In the genomic region with DNA sequence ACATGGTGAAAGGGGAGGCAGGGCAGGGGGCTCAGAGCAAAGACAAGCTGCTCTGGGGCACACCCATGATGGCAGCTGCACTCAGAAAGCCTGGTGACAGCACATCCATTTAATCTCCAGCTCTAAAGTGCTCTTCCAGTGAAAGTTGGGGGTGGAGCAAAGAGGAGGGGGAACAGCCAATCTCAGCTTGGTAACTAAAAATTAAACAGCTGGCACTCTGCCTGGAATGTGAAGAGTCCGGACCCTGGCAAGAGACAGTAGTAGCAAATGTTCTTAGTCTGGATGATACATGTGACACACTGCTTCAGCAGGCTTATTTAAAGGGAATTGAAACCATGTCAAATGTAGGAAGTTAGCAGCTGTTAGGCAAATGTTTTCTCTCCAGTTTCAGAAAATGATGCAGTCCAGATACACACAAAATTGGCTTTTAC, we compare ENCODE assay signal across 8 mouse cellular contexts. TPM values are rescaled to one million over a fixed set of nuclear protein-coding genes. Genes with fewer than 3 reads are reported as not detected.
DNase-seq lines count a peak whose midpoint lies in the region; ATAC-seq lines count a peak whose summit lies in the region.

No protein-coding gene starts in this region.

- H3K4me3 ChIP-seq in forebrain, embryonic 13.5 days = no peak overlapping the region
- no peak overlapping the region for H3K4me3 ChIP-seq in forebrain, embryonic 11.5 days (ENCODE audit: low read depth, low read length)
- H3K4me3 ChIP-seq in limb, embryonic 13.5 days = no peak overlapping the region
- H3K4me3 ChIP-seq in neural tube, embryonic 12.5 days = no peak overlapping the region

- H3K9me3 ChIP-seq in forebrain, embryonic 13.5 days (replicated peaks) = no peaks in the 10 kb centered on the region
- no peaks in the 10 kb centered on the region for H3K9me3 ChIP-seq in forebrain, embryonic 11.5 days (ENCODE audit: control insufficient read depth, low read length)
- no peaks in the 10 kb centered on the region for H3K9me3 ChIP-seq in limb, embryonic 13.5 days
- no peaks in the 10 kb centered on the region for H3K9me3 ChIP-seq in neural tube, embryonic 12.5 days

- H3K27ac ChIP-seq in forebrain, embryonic 13.5 days = peak overlapping the region; percentile 63
- no peak overlapping the region for H3K27ac ChIP-seq in forebrain, embryonic 11.5 days (ENCODE audit: low read depth, low read length)
- 0 out of 2 replicates have a peak overlapping the region, but pooled peaks have one; percentile 15 for H3K27ac ChIP-seq in limb, embryonic 13.5 days
- H3K27ac ChIP-seq in neural tube, embryonic 12.5 days = no peak overlapping the region

- H3K9ac ChIP-seq in forebrain, embryonic 13.5 days = no peak overlapping the region
- no peak overlapping the region for H3K9ac ChIP-seq in forebrain, embryonic 11.5 days (ENCODE audit: low read length)
- no peak overlapping the region for H3K9ac ChIP-seq in limb, embryonic 13.5 days
- H3K9ac ChIP-seq in neural tube, embryonic 12.5 days = no peak overlapping the region

- peaks cover 16% of the 10 kb centered on the region for H3K4me1 ChIP-seq in forebrain, embryonic 13.5 days
- no peaks in the 10 kb centered on the region for H3K4me1 ChIP-seq in forebrain, embryonic 11.5 days (replicated peaks; ENCODE audit: control insufficient read depth, insufficient read depth, low read length)
- H3K4me1 ChIP-seq in limb, embryonic 13.5 days = peaks cover 11% of the 10 kb centered on the region; the same call in 1 of the 2 replicates
- no peaks in the 10 kb centered on the region for H3K4me1 ChIP-seq in neural tube, embryonic 12.5 days

- peak; percentile 97 for ATAC-seq in forebrain, embryonic 13.5 days
- ATAC-seq in forebrain, embryonic 11.5 days (replicated peaks; ENCODE audit: low FRiP score) = no peak
- ATAC-seq in limb, embryonic 13.5 days (ENCODE audit: low FRiP score, low read depth) = peak; percentile 89
- peak; percentile 95 for ATAC-seq in neural tube, embryonic 12.5 days (ENCODE audit: low FRiP score, low read depth)

- 15% methylated on average over 1 of the region's 1 CpGs for WGBS in forebrain, embryonic 13.5 days
- WGBS in forebrain, embryonic 11.5 days = 68% methylated on average over 1 of the region's 1 CpGs
- WGBS in limb, embryonic 13.5 days = 16% methylated on average over 1 of the region's 1 CpGs
- WGBS in neural tube, embryonic 12.5 days = 12% methylated on average over 1 of the region's 1 CpGs

- H3K27me3 ChIP-seq in forebrain, embryonic 13.5 days = no peaks in the 10 kb centered on the region
- no peaks in the 10 kb centered on the region for H3K27me3 ChIP-seq in forebrain, embryonic 11.5 days (ENCODE audit: control insufficient read depth, insufficient read depth, low read length)
- H3K27me3 ChIP-seq in limb, embryonic 13.5 days = no peaks in the 10 kb centered on the region
- no peaks in the 10 kb centered on the region for H3K27me3 ChIP-seq in neural tube, embryonic 12.5 days (replicated peaks)

- DNase-seq in forebrain, embryonic 11.5 days (ENCODE audit: low spot score) = no peak
- DNase-seq in cerebellum, postnatal 14 days = peak; percentile 68 to 69
- peak; percentile 95 for DNase-seq in heart, adult 8-10 months (ENCODE audit: low spot score)
- DNase-seq in kidney, adult 8-10 months = peak; percentile 88 to 93
- DNase-seq in urinary bladder, postnatal 4 days (ENCODE audit: low spot score in 2 of 2) = peak; percentile 56 to 64

- no peak overlapping the region for H3K4me2 ChIP-seq in forebrain, embryonic 13.5 days
- H3K4me2 ChIP-seq in forebrain, embryonic 11.5 days (ENCODE audit: low read depth, low read length, severe bottlenecking) = no peak overlapping the region
- no peak overlapping the region for H3K4me2 ChIP-seq in limb, embryonic 13.5 days (replicated peaks)
- H3K4me2 ChIP-seq in neural tube, embryonic 12.5 days (replicated peaks) = peak overlapping the region; percentile 29; the same call in 1 of the 2 replicates

- peaks cover 25% of the 10 kb centered on the region for H3K36me3 ChIP-seq in forebrain, embryonic 13.5 days (ENCODE audit: poor library complexity, severe bottlenecking)
- peaks cover 2% of the 10 kb centered on the region; the same call in 1 of the 2 replicates for H3K36me3 ChIP-seq in forebrain, embryonic 11.5 days (ENCODE audit: control insufficient read depth, insufficient read depth, low read length)
- peaks cover 28% of the 10 kb centered on the region for H3K36me3 ChIP-seq in limb, embryonic 13.5 days
- H3K36me3 ChIP-seq in neural tube, embryonic 12.5 days = peaks cover 13% of the 10 kb centered on the region

RNA-seq across cellular contexts. Expression of a gene that starts 23.9 kb away (rescaled TPM):
- polyA plus RNA-seq in forebrain, embryonic 13.5 days (2015; fragmentation: Nextera tagmentation; extraction: Ambion mirVana) = 48.4 and 54.2 TPM in 2 replicates
- 73.9 and 75.5 TPM in 2 replicates for polyA plus RNA-seq in forebrain, embryonic 11.5 days (2014; fragmentation: Nextera tagmentation; extraction: Ambion mirVana)
- 100 to 1,000 TPM; 499 to 578 (median 540) TPM for total RNA-seq in heart, adult 8-10 months (2022)
- 50.4 and 54.9 TPM in 2 replicates for polyA plus RNA-seq in limb, embryonic 13.5 days (2015; fragmentation: Nextera tagmentation; extraction: Ambion mirVana)
- 47.8 and 52.2 TPM in 2 replicates for polyA plus RNA-seq in neural tube, embryonic 12.5 days (2016; fragmentation: Nextera tagmentation; extraction: Ambion mirVana)

RNA-seq across cellular contexts. Expression of a gene that starts 27.7 kb away (rescaled TPM):
- polyA plus RNA-seq in forebrain, embryonic 13.5 days (2015; fragmentation: Nextera tagmentation; extraction: Ambion mirVana) = 21.5 and 25.0 TPM in 2 replicates
- 46.8 and 51.7 TPM in 2 replicates for polyA plus RNA-seq in forebrain, embryonic 11.5 days (2014; fragmentation: Nextera tagmentation; extraction: Ambion mirVana)
- 10 to 100 TPM; 53.4 to 63.6 (median 58.4) TPM for total RNA-seq in heart, adult 8-10 months (2022)
- polyA plus RNA-seq in limb, embryonic 13.5 days (2015; fragmentation: Nextera tagmentation; extraction: Ambion mirVana) = 56.0 and 58.8 TPM in 2 replicates
- polyA plus RNA-seq in neural tube, embryonic 12.5 days (2016; fragmentation: Nextera tagmentation; extraction: Ambion mirVana) = 34.2 and 35.1 TPM in 2 replicates

Comparison
In these comparisons a context has a peak if more than half of its experiments do, and no peak if none do; other contexts are left out.
1. H3K27ac ChIP-seq: peak in forebrain, embryonic 13.5 days (single experiment) and limb, embryonic 13.5 days (single experiment); none in forebrain, embryonic 11.5 days (single experiment) and neural tube, embryonic 12.5 days (single experiment).